Mouse (Mus musculus): Measurements from ENCODE around the gene Gyg.
A peak's percentile ranks its signal among the peaks of the same experiment; 100 is the strongest.

Gyg gene

DNA sequence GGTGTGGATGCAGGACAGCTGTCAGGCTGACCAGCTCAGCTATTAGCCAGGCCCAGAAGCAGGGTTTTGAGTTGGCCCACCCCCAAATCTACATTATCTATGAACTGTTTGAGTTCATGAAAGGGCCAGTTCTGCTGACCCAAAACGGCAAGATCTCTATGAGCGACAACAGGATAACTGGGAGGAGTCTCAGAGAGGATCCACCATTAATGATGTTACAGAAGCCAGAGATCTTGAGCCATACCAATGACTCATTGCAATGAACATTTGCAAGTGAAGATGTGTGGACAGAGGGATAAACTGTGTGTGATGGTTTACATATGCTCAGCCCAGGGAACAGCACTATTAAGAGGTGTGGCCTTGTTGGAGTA, 23.8 kb downstream of the Gyg start:
- DNase-seq (ENCODE audit: low read depth, low spot score): no peak

DNA sequence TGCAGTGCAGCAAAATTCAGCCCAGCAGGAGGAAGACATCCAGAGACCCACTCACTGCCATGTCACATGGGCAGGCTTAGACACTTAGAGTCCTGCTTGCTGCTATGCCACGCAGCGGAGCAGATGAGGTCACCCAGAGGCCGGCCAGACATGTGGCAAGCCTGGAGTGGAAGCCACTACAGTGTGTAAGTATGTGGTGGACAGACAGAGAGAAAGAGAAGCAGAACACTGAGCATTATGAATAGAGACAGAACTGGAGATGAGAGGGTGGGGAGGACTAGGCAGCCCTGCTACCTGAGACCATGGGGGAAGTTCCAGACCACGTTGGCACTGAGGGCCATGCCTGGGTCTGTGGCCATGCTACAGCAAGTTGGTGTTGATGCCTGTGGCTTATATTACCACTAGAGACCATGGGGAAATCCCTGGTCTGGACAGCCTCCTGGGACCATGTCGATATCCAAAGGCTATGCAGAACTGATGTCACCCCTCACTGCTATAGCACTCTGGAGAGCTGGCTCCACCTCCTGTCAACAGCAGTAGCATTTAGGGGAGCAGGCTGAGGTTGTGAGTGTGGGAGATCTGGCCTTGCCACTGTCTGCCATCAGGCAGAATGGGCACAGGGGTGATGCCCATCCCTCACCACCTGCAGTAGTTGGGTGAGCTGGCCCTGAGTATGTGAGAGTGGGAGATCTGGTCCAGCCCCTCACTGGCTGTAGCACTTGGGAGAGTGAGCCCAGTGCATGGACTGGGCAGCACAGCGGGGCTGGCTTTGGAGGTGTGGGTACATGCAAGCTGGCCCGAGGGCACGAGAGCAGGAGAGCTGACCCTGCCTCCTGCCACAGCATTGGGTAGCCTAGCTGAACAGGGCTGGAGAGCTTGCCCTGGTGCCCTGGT, 24.4 kb downstream of the Gyg start:
- DNase-seq (ENCODE audit: low read depth, low spot score): no peak

DNA sequence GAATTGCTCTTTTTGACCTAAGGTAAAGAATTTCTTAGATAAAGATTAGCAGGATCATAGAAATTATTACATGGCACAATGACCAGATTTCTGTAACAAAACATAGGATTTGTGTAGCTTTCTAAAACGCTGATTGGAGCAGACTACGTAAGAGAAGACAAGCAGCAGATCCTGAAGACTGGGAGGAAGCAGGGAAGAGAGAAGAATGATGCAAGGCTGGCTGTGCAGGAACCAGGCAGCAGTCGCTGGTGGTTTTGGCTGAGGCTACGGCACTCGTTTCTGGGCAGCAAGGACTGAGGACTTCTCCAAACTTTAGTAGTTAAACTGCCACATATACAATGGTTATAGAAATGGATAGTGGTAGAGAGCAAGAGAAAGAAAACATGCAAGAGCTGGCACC, 25.6 kb downstream of the Gyg start:
- DNase-seq (ENCODE audit: low read depth, low spot score): no peak

- DNase-seq (ENCODE audit: low read depth, low spot score): peak; percentile 29
These were observed 28.0 kb downstream of the Gyg start for GRCm38 (mm10) chr3:20127047-20127595.

DNA sequence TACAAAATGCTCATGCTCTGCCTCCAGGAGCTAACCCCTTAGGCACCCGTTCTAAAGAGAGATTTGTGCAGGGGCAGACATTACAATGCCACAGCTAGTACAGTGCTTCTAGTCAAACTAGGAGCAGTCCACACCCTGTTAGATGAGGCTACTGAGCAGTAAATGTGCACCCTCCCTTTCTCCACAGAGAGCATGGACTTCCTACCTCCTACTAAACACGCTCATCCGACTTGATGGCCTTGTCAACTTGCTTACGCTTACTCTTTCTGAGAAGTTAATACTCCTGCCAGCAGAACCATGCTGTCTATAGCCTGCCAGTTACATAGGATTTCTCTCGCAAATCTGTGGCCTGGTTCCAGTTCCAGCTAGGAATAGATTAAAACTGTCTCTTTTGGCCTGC, 29.5 kb downstream of the Gyg start:
- DNase-seq (ENCODE audit: low read depth, low spot score): no peak

DNA sequence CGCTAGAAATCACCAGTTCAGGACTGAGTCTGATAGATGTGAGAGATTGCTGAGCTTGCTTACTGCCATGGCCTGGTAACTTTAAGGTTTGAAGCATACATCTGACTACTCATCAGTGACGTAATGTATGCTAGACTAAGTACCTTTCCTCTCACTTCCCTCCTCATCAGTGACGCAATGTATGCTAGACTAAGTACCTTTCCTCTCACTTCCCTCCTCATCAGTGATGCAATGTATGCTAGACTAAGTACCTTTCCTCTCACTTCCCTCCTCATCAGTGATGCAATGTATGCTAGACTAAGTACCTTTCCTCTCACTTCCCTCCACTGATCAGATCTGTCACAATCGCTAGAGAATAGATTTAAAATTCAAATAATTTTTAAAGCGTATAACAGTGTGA, 33.5 kb downstream of the Gyg start:
- peak; percentile 17 for DNase-seq (ENCODE audit: low read depth, low spot score)

DNA sequence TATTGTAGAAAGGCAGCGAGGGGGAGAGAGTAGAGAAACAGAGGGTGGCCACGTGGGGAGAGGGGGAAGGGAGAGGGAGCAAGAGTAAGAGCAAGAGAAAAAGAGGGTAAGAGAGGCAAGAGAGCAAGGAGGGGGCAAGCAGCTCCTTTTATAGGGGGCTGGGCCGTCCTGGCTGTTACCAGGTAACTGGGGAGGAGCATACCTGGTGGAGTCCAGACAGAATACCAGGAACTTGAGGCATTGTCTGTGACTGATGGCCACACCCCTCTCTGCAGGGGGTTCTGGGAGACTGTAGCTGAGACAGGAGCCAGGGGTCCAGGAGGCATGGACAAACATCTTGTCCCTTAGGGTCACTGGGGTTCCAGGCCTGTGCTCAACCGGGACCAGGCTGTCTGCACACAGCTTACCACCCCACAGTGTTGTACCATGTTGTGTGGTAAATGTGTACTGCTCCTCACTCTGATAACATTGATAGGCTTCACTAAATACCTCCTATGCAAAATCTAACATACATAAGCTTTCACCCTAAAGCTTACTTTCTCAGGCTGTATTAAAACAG, 35.4 kb downstream of the Gyg start:
- DNase-seq (ENCODE audit: low read depth, low spot score): no peak

GRCm38 (mm10) chr3:20119044-20119591, 36.0 kb downstream of the Gyg start:
- DNase-seq (ENCODE audit: low read depth, low spot score): no peak

DNA sequence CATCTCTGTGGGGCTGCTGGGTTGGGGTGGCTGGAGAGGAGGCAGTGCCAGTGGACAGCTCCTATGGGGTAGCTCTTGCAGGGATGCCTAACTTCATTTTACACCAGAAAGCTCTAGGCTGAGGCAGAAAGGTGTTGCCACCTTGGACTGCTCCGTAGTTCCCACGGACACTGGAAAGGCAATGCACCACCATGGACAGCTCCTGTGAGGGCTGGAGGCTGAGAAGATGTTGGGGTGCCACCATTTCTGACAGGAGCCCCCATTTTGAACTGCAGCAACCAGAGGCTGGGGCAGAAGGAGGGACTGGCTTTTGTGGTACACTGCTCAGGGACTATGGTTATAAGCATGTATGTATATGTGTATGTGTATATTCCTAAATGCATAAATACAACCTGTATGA, 43.2 kb downstream of the Gyg start:
- no peak for DNase-seq (ENCODE audit: low read depth, low spot score)

- DNase-seq (ENCODE audit: low read depth, low spot score): no peak
These were observed 46.2 kb downstream of the Gyg start for GRCm38 (mm10) chr3:20108881-20109280.

GRCm38 (mm10) chr3:20104776-20105175, 50.3 kb downstream of the Gyg start:
- DNase-seq (ENCODE audit: low read depth, low spot score): no peak

DNA sequence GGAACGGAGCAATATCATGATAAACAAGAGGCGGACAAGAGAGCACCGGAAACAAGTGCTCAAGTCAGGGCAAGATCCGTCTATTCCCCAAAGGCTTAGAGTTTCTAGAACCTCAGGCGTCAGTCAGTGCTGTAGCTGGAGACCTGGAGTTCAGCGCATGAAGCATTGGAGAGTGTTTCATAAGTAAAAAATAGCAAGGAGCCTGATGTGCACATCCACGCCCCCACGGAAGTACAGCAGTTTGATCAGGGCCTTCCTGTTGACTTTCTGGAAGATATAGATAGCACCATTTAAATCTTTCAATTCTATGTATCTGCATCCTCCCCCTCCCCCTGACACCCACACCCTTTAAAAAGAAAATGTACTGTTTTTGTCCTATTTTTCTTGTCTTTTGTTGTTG, 50.8 kb downstream of the Gyg start:
- no peak for DNase-seq (ENCODE audit: low read depth, low spot score)

DNA sequence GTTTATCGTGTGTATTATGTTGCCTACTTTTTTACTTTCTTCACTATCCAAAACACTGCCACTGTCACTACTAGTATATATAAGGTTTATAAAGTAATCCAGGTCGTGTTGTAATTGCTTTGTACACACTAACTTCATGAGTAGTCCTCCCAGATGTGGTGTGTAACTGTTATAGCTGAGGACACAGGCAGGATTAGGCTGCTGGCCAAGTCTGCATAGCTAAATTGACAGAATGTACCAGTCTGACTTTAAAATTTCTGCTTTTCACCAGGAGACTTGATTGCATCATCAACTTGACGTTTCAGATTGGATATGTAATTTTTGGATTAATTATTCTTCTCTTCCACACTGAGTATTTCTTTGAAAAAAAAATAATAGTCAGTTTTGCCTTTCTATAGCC, 51.3 kb downstream of the Gyg start:
- no peak for DNase-seq (ENCODE audit: low read depth, low spot score)

- DNase-seq (ENCODE audit: low read depth, low spot score): no peak
These were observed 73.0 kb downstream of the Gyg start for GRCm38 (mm10) chr3:20082161-20082560.

DNA sequence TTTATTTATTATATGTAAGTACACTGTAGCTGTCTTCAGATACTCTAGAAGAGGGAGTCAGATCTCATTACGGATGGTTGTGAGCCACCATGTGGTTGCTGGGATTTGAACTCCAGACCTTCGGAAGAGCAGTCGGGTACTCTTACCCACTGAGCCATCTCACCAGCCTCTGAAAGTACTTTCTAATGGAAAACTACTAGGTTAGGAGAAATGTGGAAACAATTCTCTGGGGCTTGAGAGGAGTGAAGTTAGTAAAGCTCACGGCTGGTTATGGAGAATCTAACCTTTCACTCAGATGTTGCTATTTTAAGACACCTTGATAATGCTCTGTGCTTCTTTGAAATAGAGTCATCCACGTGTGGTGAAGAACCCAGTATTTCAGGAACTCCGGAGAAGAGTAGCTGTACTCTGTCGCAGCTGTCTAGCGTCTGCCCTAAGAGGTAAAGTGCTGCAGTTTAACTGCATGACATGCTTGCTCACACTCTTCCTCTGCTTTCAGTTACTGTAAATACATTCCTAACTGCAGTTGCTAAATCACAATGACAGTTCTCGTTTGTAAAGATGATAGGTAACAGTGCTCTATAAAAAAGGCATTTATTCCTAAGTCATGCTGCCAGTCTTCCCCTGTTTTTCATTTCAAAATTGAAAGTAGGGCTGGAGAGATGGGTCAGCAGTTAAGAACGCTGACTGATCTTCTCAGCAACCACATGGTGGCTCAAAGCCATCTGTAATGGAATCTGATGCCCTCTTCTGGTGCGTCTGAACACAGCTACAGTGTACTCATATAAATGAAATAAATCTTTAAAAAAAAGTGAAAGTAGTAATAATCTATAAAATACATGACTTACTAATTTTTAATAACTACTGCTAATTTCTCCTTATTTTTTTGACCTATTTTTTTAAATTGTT, 78.7 kb downstream of the Gyg start:
- DNase-seq (ENCODE audit: low read depth, low spot score): peak; percentile 50

All from A20 (cell line).